Mouse (Mus musculus) hindbrain, embryonic 16.5 days (tissue): ENCODE measurements around the gene Shq1. TPM values are rescaled to one million over a fixed set of nuclear protein-coding genes. Genes with fewer than 3 reads are reported as not detected.

ENCODE experiments used
- ATAC-seq: fragments of 200-750 bp; cut with Nextera tagmentation; 2 replicates; pipeline ENCODE4 v1.8.0; 2017; ENCODE audit warnings: moderate TSS enrichment, moderate library complexity
- H3K27ac ChIP-seq: fragments of 300-500 bp; sonication (generic); 2 replicates; pipeline ENCODE4 v1.5.1; 2014; ENCODE audit warnings: low read depth, mild to moderate bottlenecking, control low read depth, low read length, moderate library complexity
- H3K27me3 ChIP-seq: fragments of 300-500 bp; sonication (generic); replicated peaks from 2 replicates; pipeline ENCODE4 v1.6.1; 2014; ENCODE audit warnings: low read length; ENCODE audit not compliant: control insufficient read depth, insufficient read depth
- H3K36me3 ChIP-seq: fragments of 300-500 bp; sonication (generic); 2 replicates; pipeline ENCODE4 v1.6.1; 2014; ENCODE audit warnings: mild to moderate bottlenecking, low read length, moderate library complexity, mixed read lengths; ENCODE audit not compliant: control insufficient read depth, insufficient read depth
- H3K4me1 ChIP-seq: fragments of 300-500 bp; sonication (generic); 2 replicates; pipeline ENCODE4 v1.6.1; 2014; ENCODE audit warnings: low read depth, low read length; ENCODE audit not compliant: control insufficient read depth, insufficient read depth
- H3K4me2 ChIP-seq: fragments of 300-500 bp; sonication (generic); 2 replicates; pipeline ENCODE4 v1.6.1; 2014; ENCODE audit warnings: mild to moderate bottlenecking, low read length, control low read depth, moderate library complexity
- H3K4me3 ChIP-seq: fragments of 300-500 bp; sonication (generic); 2 replicates; pipeline ENCODE4 v1.5.1; 2014; ENCODE audit warnings: mild to moderate bottlenecking, low read length, control low read depth, moderate library complexity
- H3K9ac ChIP-seq: fragments of 300-500 bp; sonication (generic); 2 replicates; pipeline ENCODE4 v1.6.1; 2014; ENCODE audit warnings: low read depth, mild to moderate bottlenecking, control low read depth, low read length, moderate library complexity
- H3K9me3 ChIP-seq: fragments of 300-500 bp; sonication (generic); 2 replicates; pipeline ENCODE4 v1.6.1; 2014; ENCODE audit warnings: mild to moderate bottlenecking, low read length, moderate library complexity; ENCODE audit not compliant: control insufficient read depth
- WGBS: fragments of 180-500 bp; shearing (Covaris S2); extraction: QIAGEN DNeasy Blood & Tissue Kit; methylation state at CpG from one replicate; pipeline ENCODE4 v1.1.7; 2014; 5-methylcytosine and 5-hydroxymethylcytosine counted together
- polyA plus RNA-seq: library from polyadenylated mRNA; unstranded; fragments of >200 nt; fragmentation: Nextera tagmentation; extraction: Ambion mirVana; gene quantifications from 2 replicates; pipeline ENCODE4 v1.2.1, GENCODE M21; 2015

Shq1 gene
- polyA plus RNA-seq, 1 experiment from 2014 or later, result 8.9 TPM

DNA sequence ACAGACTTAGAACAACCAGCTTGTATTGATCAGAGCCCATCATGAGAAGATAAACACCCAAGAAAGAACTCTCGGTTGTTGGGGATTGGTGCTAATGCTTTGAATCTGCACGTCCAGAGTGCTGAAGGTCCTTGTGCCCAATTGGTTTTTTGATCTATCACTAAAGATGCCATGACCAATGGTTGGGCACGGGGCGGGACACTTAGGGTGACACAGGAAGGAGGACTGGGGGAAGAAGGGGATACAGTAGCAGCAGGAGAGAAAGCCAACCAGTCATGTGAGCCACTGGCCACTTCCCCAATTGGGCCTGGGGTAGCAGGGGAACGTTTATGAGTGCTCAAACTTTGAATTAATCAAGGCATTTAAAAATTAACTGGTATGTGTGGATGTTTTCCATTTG lies 23.8 kb downstream of the Shq1 start:
- Histone ChIP-seq H3K4me2 (no peak overlapping the region), H3K9ac (no peak overlapping the region), H3K4me1 (peaks cover 8% of the 10 kb centered on the region), H3K27ac (no peak overlapping the region), H3K27me3 (no peaks in the 10 kb centered on the region), H3K36me3 (no peaks in the 10 kb centered on the region), H3K9me3 (no peaks in the 10 kb centered on the region), H3K4me3 (no peak overlapping the region)
- 84% methylated on average over 5 of the region's 5 CpGs for WGBS
- no peak for ATAC-seq

DNA sequence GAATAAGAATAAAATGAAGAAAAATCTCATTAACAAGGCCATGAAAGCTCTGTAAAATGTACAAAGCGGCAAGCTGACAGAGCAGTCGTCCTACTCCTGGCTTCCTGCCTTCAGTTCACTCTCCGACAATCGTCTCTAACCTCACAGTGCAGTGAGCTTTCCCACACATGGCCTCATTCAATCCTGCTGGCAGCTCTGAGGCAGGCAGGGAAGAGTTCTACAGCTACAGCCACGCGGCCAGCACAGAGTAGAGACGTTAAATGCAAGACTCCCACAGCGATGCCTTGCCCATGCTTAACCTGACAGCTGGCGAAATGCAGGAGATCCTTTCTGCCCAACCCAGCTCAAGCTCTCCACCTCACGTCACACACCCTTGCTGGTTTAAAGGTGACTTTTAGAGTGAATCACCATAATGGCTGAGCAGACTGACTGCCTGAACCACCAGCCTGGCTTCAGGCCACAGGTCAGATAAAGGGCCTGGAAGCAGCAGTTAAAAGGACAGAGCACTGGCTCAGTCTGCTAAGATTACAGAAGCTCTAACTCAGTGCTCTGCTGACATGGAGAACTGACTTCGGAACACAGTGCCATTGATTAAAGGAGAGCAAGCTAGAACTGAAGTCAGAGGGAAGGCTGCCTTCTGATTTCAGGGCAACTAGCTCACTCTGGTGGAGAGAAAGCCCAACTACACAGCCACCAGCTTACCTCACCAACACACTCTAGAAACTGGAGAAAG lies 25.3 kb downstream of the Shq1 start:
- ATAC-seq, result peak; percentile 94
- Histone ChIP-seq H3K27me3 (no peaks in the 10 kb centered on the region), H3K27ac (no peak overlapping the region)

GRCm38 (mm10) chr6:100644631-100645030 lies 26.3 kb downstream of the Shq1 start:
- H3K4me1 ChIP-seq, result peaks cover 8% of the 10 kb centered on the region
- H3K9me3 ChIP-seq, result no peaks in the 10 kb centered on the region
- no peak overlapping the region for H3K4me2 ChIP-seq
- no peak for ATAC-seq
- 64% methylated on average over 15 of the region's 15 CpGs for WGBS
- no peaks in the 10 kb centered on the region for H3K27me3 ChIP-seq
- H3K27ac ChIP-seq, result no peak overlapping the region
- H3K36me3 ChIP-seq, result no peaks in the 10 kb centered on the region
- H3K9ac ChIP-seq, result no peak overlapping the region
- no peak overlapping the region for H3K4me3 ChIP-seq

More for the DNA sequence above, 25.3 kb downstream of the Shq1 start:
- H3K4me1 ChIP-seq, result peaks cover 8% of the 10 kb centered on the region
- H3K4me3 ChIP-seq, result no peak overlapping the region
- H3K4me2 ChIP-seq, result no peak overlapping the region
- no peak overlapping the region for H3K9ac ChIP-seq
- H3K36me3 ChIP-seq, result no peaks in the 10 kb centered on the region
- 45% methylated on average over 11 of the region's 11 CpGs for WGBS
- H3K9me3 ChIP-seq, result no peaks in the 10 kb centered on the region

GRCm38 (mm10) chr6:100642786-100643185 lies 28.2 kb downstream of the Shq1 start:
- WGBS, result 72% methylated on average over 2 of the region's 2 CpGs
- Histone ChIP-seq H3K4me2 (no peak overlapping the region), H3K27me3 (no peaks in the 10 kb centered on the region), H3K4me3 (no peak overlapping the region), H3K9me3 (no peaks in the 10 kb centered on the region), H3K27ac (no peak overlapping the region), H3K9ac (no peak overlapping the region), H3K36me3 (no peaks in the 10 kb centered on the region), H3K4me1 (peaks cover 8% of the 10 kb centered on the region)
- ATAC-seq, result no peak

DNA sequence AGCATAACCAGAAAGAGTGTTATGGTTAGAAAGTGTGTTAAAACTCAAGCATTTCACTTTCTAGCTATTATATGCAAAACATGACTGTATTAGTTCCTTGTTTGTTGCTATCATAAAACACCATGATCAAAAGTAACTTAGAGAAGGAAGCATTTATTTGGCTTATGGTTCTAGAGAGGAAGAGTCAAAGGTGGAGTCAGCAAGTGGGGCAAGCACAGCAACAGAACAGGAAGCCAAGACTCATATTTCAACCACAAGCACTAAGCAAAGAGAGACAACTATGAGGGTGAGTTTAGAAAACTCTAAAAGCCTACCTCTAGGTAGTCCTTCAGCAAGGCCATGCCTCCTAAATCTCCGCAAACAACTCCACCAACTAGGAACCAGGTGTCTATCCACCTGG lies 30.4 kb downstream of the Shq1 start:
- no peak overlapping the region for H3K27ac ChIP-seq
- no peak overlapping the region for H3K9ac ChIP-seq
- no peaks in the 10 kb centered on the region for H3K27me3 ChIP-seq
- H3K4me3 ChIP-seq, result no peak overlapping the region
- no peaks in the 10 kb centered on the region for H3K36me3 ChIP-seq
- no peak for ATAC-seq
- H3K4me2 ChIP-seq, result no peak overlapping the region
- WGBS, result 95% methylated on average over 1 of the region's 1 CpGs
- no peaks in the 10 kb centered on the region for H3K9me3 ChIP-seq
- peaks cover 3% of the 10 kb centered on the region for H3K4me1 ChIP-seq

GRCm38 (mm10) chr6:100629086-100629485 lies 41.9 kb downstream of the Shq1 start:
- Histone ChIP-seq H3K27ac (no peak overlapping the region), H3K36me3 (no peaks in the 10 kb centered on the region), H3K9ac (no peak overlapping the region), H3K4me3 (no peak overlapping the region), H3K27me3 (no peaks in the 10 kb centered on the region), H3K4me2 (no peak overlapping the region), H3K4me1 (no peaks in the 10 kb centered on the region), H3K9me3 (no peaks in the 10 kb centered on the region)
- no peak for ATAC-seq
- 78% methylated on average over 6 of the region's 6 CpGs for WGBS

- Histone ChIP-seq H3K4me1 (no peaks in the 10 kb centered on the region), H3K27ac (no peak overlapping the region), H3K36me3 (no peaks in the 10 kb centered on the region), H3K4me2 (no peak overlapping the region), H3K9me3 (no peaks in the 10 kb centered on the region), H3K9ac (no peak overlapping the region), H3K4me3 (no peak overlapping the region), H3K27me3 (no peaks in the 10 kb centered on the region)
- no peak for ATAC-seq
- 69% methylated on average over 3 of the region's 3 CpGs for WGBS
These were observed 42.7 kb downstream of the Shq1 start for GRCm38 (mm10) chr6:100628223-100628622.

DNA sequence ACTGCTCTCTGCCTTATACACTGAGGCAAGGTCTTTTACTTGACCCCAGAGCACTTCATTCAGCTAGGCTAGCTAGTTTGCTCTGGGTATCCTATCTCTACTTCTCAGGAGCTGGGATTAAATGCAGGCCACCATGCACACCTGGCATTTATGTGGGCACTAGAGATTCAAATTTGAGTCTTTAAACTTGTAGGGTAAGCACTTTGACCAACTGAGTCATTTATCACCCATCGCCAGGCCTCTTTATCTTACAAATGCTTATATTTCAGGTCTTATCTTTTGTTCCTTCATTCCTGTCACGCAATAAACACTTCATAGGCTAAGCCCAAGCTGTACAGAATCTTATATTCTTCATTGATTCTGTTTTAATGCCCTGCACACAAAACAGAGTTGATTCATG lies 47.0 kb downstream of the Shq1 start:
- H3K4me1 ChIP-seq, result no peaks in the 10 kb centered on the region
- no peak overlapping the region for H3K9ac ChIP-seq
- no peaks in the 10 kb centered on the region for H3K36me3 ChIP-seq
- no peak overlapping the region for H3K4me2 ChIP-seq
- H3K9me3 ChIP-seq, result no peaks in the 10 kb centered on the region
- no peak overlapping the region for H3K4me3 ChIP-seq
- no peaks in the 10 kb centered on the region for H3K27me3 ChIP-seq
- no peak for ATAC-seq
- WGBS, result 92% methylated on average over 2 of the region's 2 CpGs
- H3K27ac ChIP-seq, result no peak overlapping the region

GRCm38 (mm10) chr6:100622861-100623507 lies 48.0 kb downstream of the Shq1 start:
- no peaks in the 10 kb centered on the region for H3K27me3 ChIP-seq

More at GRCm38 (mm10) chr6:100622861-100623507, 48.0 kb downstream of the Shq1 start:
- Histone ChIP-seq H3K9ac (no peak overlapping the region), H3K27ac (no peak overlapping the region), H3K4me3 (no peak overlapping the region), H3K9me3 (no peaks in the 10 kb centered on the region), H3K4me1 (no peaks in the 10 kb centered on the region), H3K4me2 (no peak overlapping the region), H3K36me3 (no peaks in the 10 kb centered on the region)
- ATAC-seq, result no peak
- WGBS, result 73% methylated on average over 2 of the region's 2 CpGs
